In the genomic region with DNA sequence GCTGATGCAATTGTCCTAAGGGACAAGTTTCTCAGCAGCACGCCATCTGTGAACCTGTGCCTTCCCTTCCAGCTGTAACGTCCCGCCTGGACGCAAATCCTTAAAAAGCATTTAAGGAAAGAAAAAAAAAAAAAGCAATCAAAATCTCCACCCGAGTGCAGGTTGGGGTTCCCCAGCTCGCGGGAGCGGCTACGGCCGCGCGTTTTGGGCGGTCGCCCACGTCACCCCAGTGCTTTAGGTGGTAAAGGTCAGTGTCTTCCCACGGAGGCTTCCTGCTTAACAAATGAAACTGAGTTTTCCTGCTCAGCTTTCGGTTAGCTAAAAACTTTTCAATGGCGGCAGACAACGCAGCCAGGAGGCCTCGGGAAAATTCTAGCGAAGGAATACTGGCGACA, we compare ENCODE assay signal across 9 mouse cellular contexts. TPM values are rescaled to one million over a fixed set of nuclear protein-coding genes. Genes with fewer than 3 reads are reported as not detected.
A peak's percentile ranks its signal among the peaks of the same experiment; 100 is the strongest.
DNase-seq lines count a peak whose midpoint lies in the region; ATAC-seq and TF ChIP-seq lines count a peak whose summit lies in the region.
"Had no signal": no experiment of that assay in that cellular context is flagged by ENCODE, and none has a peak within 500 bp of the region (broad histone marks: within the 10 kb centered on the region; RNA-seq: fewer than 3 reads in every experiment).

No protein-coding gene starts in this region.

- TF ChIP-seq EP300 in liver, embryonic 14.5 days (IDR thresholded peaks at IDR 0.05; ENCODE audit: low read depth), result no peak

- H3K27ac ChIP-seq in heart, embryonic 13.5 days (replicated peaks), result no peak overlapping the region
- H3K27ac ChIP-seq in hindbrain, embryonic 11.5 days (ENCODE audit: low read depth, low read length), result no peak overlapping the region
- H3K27ac ChIP-seq in liver, embryonic 14.5 days, result no peak overlapping the region
- H3K27ac ChIP-seq: macrophage had no signal

- 3% methylated on average over 22 of the region's 22 CpGs for WGBS in heart, embryonic 13.5 days
- WGBS in hindbrain, embryonic 11.5 days, result under 1% methylated on average over 22 of the region's 22 CpGs
- 5% methylated on average over 22 of the region's 22 CpGs for WGBS in liver, embryonic 14.5 days (ENCODE audit: insufficient replicate concordance)

- peaks cover 84% of the 10 kb centered on the region for H3K27me3 ChIP-seq in heart, embryonic 13.5 days (replicated peaks)
- H3K27me3 ChIP-seq in hindbrain, embryonic 11.5 days (ENCODE audit: control insufficient read depth, insufficient read depth, low read length), result peaks cover 53% of the 10 kb centered on the region
- peaks cover 39% of the 10 kb centered on the region for H3K27me3 ChIP-seq in liver, embryonic 14.5 days (ENCODE audit: control insufficient read depth, insufficient read depth, low read length)

- peak overlapping the region; percentile 71 for H3K4me3 ChIP-seq in heart, embryonic 13.5 days
- H3K4me3 ChIP-seq in hindbrain, embryonic 11.5 days (ENCODE audit: low read depth, low read length), result peak overlapping the region; percentile 48
- peak overlapping the region; percentile 39 to 59 for H3K4me3 ChIP-seq in liver, embryonic 14.5 days (ENCODE audit: insufficient read depth in 1 of 2, low read depth in 2 of 2, low read length in 2 of 2)

- ATAC-seq in heart, embryonic 13.5 days (ENCODE audit: extremely low read depth, insufficient number of reproducible peaks, low FRiP score, low TSS enrichment), result no peak
- ATAC-seq in activated CD4-positive, CD25-positive, alpha-beta regulatory T cell, adult 4 months, result peak; percentile 48
- no peak for ATAC-seq in hindbrain, embryonic 11.5 days (ENCODE audit: low FRiP score)
- ATAC-seq in liver, embryonic 14.5 days (ENCODE audit: insufficient read depth), result no peak
- no peak for ATAC-seq in frontal cortex, adult (ENCODE audit: low TSS enrichment)

- peaks cover 17% of the 10 kb centered on the region for H3K4me1 ChIP-seq in heart, embryonic 13.5 days
- peaks cover 2% of the 10 kb centered on the region; the same call in 1 of the 2 replicates for H3K4me1 ChIP-seq in hindbrain, embryonic 11.5 days (replicated peaks; ENCODE audit: control insufficient read depth, insufficient read depth, low read length)
- peaks cover 0 to 2% of the 10 kb centered on the region in 2 experiments; a peak in 1 of 4 replicates for H3K4me1 ChIP-seq in liver, embryonic 14.5 days (replicated peaks; ENCODE audit: control insufficient read depth in 2 of 2, insufficient read depth in 2 of 2, low read length in 1 of 2)

- peak overlapping the region; percentile 98 for H3K4me2 ChIP-seq in heart, embryonic 13.5 days
- peak overlapping the region; percentile 98 for H3K4me2 ChIP-seq in hindbrain, embryonic 11.5 days (replicated peaks; ENCODE audit: low read depth, low read length)
- H3K4me2 ChIP-seq in liver, embryonic 14.5 days (ENCODE audit: low read depth), result peak overlapping the region; percentile 65

- no peak for DNase-seq in heart, adult 8-10 months (ENCODE audit: low spot score)
- no peak for DNase-seq in hindbrain, embryonic 11.5 days (ENCODE audit: low spot score)
- DNase-seq in liver, embryonic 14.5 days (ENCODE audit: low read depth in 3 of 3, low spot score in 3 of 3), result no peak
- no peak for DNase-seq in thymus, postnatal 25 days
- no peak for DNase-seq in ovary, postnatal 36 days (ENCODE audit: low spot score)

- no peaks in the 10 kb centered on the region for H3K36me3 ChIP-seq in heart, embryonic 13.5 days
- no peaks in the 10 kb centered on the region for H3K36me3 ChIP-seq in hindbrain, embryonic 11.5 days (ENCODE audit: control insufficient read depth, insufficient read depth, low read length)
- H3K36me3 ChIP-seq in liver, embryonic 14.5 days (replicated peaks; ENCODE audit: control insufficient read depth, insufficient read depth, low read depth), result no peaks in the 10 kb centered on the region

- no peak for TF ChIP-seq CTCF in liver, embryonic 14.5 days (IDR thresholded peaks at IDR 0.05; ENCODE audit: low read depth)

- H3K9ac ChIP-seq in heart, embryonic 13.5 days, result peak overlapping the region; percentile 76
- peak overlapping the region; percentile 8; the same call in 1 of the 2 replicates for H3K9ac ChIP-seq in hindbrain, embryonic 11.5 days (ENCODE audit: low read depth, low read length)
- H3K9ac ChIP-seq in liver, embryonic 14.5 days (replicated peaks), result peak overlapping the region; percentile 54

- H3K9me3 ChIP-seq in heart, embryonic 13.5 days, result no peaks in the 10 kb centered on the region
- no peaks in the 10 kb centered on the region for H3K9me3 ChIP-seq in hindbrain, embryonic 11.5 days (ENCODE audit: control insufficient read depth, low read length)
- no peaks in the 10 kb centered on the region for H3K9me3 ChIP-seq in liver, embryonic 14.5 days (ENCODE audit: control insufficient read depth, low read length)

RNA-seq across cellular contexts. Expression of a gene that starts 0.8 kb away (rescaled TPM):
- 0.15 and 0.31 TPM in 2 replicates for polyA plus RNA-seq in heart, embryonic 13.5 days (2015; fragmentation: Nextera tagmentation; extraction: Ambion mirVana)
- total RNA-seq in heart, adult 8-10 months (2022), result not detected
- polyA plus RNA-seq in activated CD4-positive, CD25-positive, alpha-beta regulatory T cell, adult 4 months (2017; shearing (Covaris generic)), result 1 to 10 TPM; 2.4 to 5.9 TPM
- 21.1 and 34.3 TPM in 2 replicates for polyA plus RNA-seq in hindbrain, embryonic 11.5 days (2014; fragmentation: Nextera tagmentation; extraction: Ambion mirVana)
- 3.3 and 4.9 TPM in 2 replicates for polyA plus RNA-seq in liver, embryonic 14.5 days (2012; rRNA removed)
- 11.2 and 11.7 TPM in 2 replicates for polyA plus RNA-seq in liver, embryonic 14.5 days (2014; fragmentation: Nextera tagmentation; extraction: Ambion mirVana)
- polyA plus RNA-seq: macrophage had no signal

RNA-seq across cellular contexts. Expression of a gene that starts 12.0 kb away (rescaled TPM):
- polyA plus RNA-seq in heart, embryonic 13.5 days (2015; fragmentation: Nextera tagmentation; extraction: Ambion mirVana), result not detected in 2 replicates
- not detected for total RNA-seq in heart, adult 8-10 months (2022)
- polyA plus RNA-seq in activated CD4-positive, CD25-positive, alpha-beta regulatory T cell, adult 4 months (2017; shearing (Covaris generic)), result not detected
- not detected in 2 replicates for polyA plus RNA-seq in hindbrain, embryonic 11.5 days (2014; fragmentation: Nextera tagmentation; extraction: Ambion mirVana)
- not detected in 2 replicates for polyA plus RNA-seq in liver, embryonic 14.5 days (2012; rRNA removed)
- polyA plus RNA-seq in liver, embryonic 14.5 days (2014; fragmentation: Nextera tagmentation; extraction: Ambion mirVana), result not detected in 2 replicates
- polyA plus RNA-seq: macrophage had no signal

RNA-seq across cellular contexts. Expression of a gene that starts 29.7 kb away (rescaled TPM):
- 0.10 and 0.27 TPM in 2 replicates for polyA plus RNA-seq in heart, embryonic 13.5 days (2015; fragmentation: Nextera tagmentation; extraction: Ambion mirVana)
- total RNA-seq in heart, adult 8-10 months (2022), result not detected
- not detected for polyA plus RNA-seq in activated CD4-positive, CD25-positive, alpha-beta regulatory T cell, adult 4 months (2017; shearing (Covaris generic))
- 5.8 and 6.5 TPM in 2 replicates for polyA plus RNA-seq in hindbrain, embryonic 11.5 days (2014; fragmentation: Nextera tagmentation; extraction: Ambion mirVana)
- 0.06 TPM in 1 of 2 replicates, not detected in the other for polyA plus RNA-seq in liver, embryonic 14.5 days (2012; rRNA removed)
- not detected in 2 replicates for polyA plus RNA-seq in liver, embryonic 14.5 days (2014; fragmentation: Nextera tagmentation; extraction: Ambion mirVana)
- polyA plus RNA-seq: macrophage had no signal

RNA-seq across cellular contexts. Expression of a gene that starts 45.8 kb away (rescaled TPM):
- polyA plus RNA-seq in heart, embryonic 13.5 days (2015; fragmentation: Nextera tagmentation; extraction: Ambion mirVana), result 19.9 and 23.8 TPM in 2 replicates
- total RNA-seq in heart, adult 8-10 months (2022), result 10 to 100 TPM; 14.4 to 18.5 (median 15.6) TPM
- not detected for polyA plus RNA-seq in activated CD4-positive, CD25-positive, alpha-beta regulatory T cell, adult 4 months (2017; shearing (Covaris generic))
- polyA plus RNA-seq in hindbrain, embryonic 11.5 days (2014; fragmentation: Nextera tagmentation; extraction: Ambion mirVana), result not detected in 2 replicates
- not detected in 2 replicates for polyA plus RNA-seq in liver, embryonic 14.5 days (2012; rRNA removed)
- not detected in 2 replicates for polyA plus RNA-seq in liver, embryonic 14.5 days (2014; fragmentation: Nextera tagmentation; extraction: Ambion mirVana)
- polyA plus RNA-seq: macrophage had no signal

Comparison
In these comparisons a context has a peak if more than half of its experiments do, and no peak if none do; other contexts are left out.
1. H3K9ac ChIP-seq: peak in every context shown above with its lines; median percentile 76 in heart, embryonic 13.5 days; 54 in liver, embryonic 14.5 days; 8 in hindbrain, embryonic 11.5 days.